Mouse (Mus musculus) hindbrain, embryonic 15.5 days (tissue): ENCODE data around the gene Apoa2. TPM values are rescaled to one million over a fixed set of nuclear protein-coding genes. Genes with fewer than 3 reads are reported as not detected.

Source experiments
- ATAC-seq: fragments of 200-750 bp; cut with Nextera tagmentation; 2 replicates; pipeline ENCODE4 v1.8.0; 2017; ENCODE audit warnings: low read depth, moderate number of reproducible peaks, moderate TSS enrichment; ENCODE audit not compliant: low FRiP score
- H3K27ac ChIP-seq: fragments of 300-500 bp; sonication (generic); replicated peaks from 2 replicates; pipeline ENCODE4 v1.5.1; 2015; ENCODE audit warnings: mild to moderate bottlenecking, inconsistent platforms
- H3K27me3 ChIP-seq: fragments of 300-500 bp; sonication (generic); 2 replicates; pipeline ENCODE4 v1.6.1; 2015; ENCODE audit warnings: control low read depth, inconsistent platforms
- H3K36me3 ChIP-seq: fragments of 300-500 bp; sonication (generic); 2 replicates; pipeline ENCODE4 v1.6.1; 2015; ENCODE audit warnings: control low read depth, inconsistent platforms
- H3K4me1 ChIP-seq: fragments of 300-500 bp; sonication (generic); replicated peaks from 2 replicates; pipeline ENCODE4 v1.6.1; 2015; ENCODE audit warnings: control low read depth, inconsistent platforms
- H3K4me2 ChIP-seq: fragments of 300-500 bp; sonication (generic); 2 replicates; pipeline ENCODE4 v1.6.1; 2015; ENCODE audit warnings: moderate library complexity, mild to moderate bottlenecking, inconsistent platforms
- H3K4me3 ChIP-seq: fragments of 300-500 bp; sonication (generic); 2 replicates; pipeline ENCODE4 v1.5.1; 2015; ENCODE audit warnings: mild to moderate bottlenecking, inconsistent platforms
- H3K9ac ChIP-seq: fragments of 300-500 bp; sonication (generic); 2 replicates; pipeline ENCODE4 v1.6.1; 2015; ENCODE audit warnings: inconsistent platforms
- H3K9me3 ChIP-seq: fragments of 300-500 bp; sonication (generic); 2 replicates; pipeline ENCODE4 v1.6.1; 2016; ENCODE audit warnings: control low read depth, inconsistent platforms
- WGBS: fragments of 180-500 bp; shearing (Covaris S2); methylation state at CpG from one replicate; pipeline ENCODE4 v1.1.7; 2015; 5-methylcytosine and 5-hydroxymethylcytosine counted together
- polyA plus RNA-seq: library from polyadenylated mRNA; unstranded; fragments of >200 nt; fragmentation: Nextera tagmentation; extraction: Ambion mirVana; gene quantifications from 2 replicates; pipeline ENCODE4 v1.2.1, GENCODE M21; 2015

The Apoa2 gene
- polyA plus RNA-seq, 1 experiment from 2014 or later = 6.0 TPM

- 4% methylated on average over 18 of the region's 18 CpGs for WGBS
Measured at GRCm38 (mm10) chr1:171193093-171193840, 31.6 kb upstream of the Apoa2 start.

GRCm38 (mm10) chr1:171193911-171194830 lies 30.7 kb upstream of the Apoa2 start:
- Histone ChIP-seq H3K27me3 (peaks cover 37% of the 10 kb centered on the region), H3K36me3 (no peaks in the 10 kb centered on the region), H3K4me1 (peaks cover 42% of the 10 kb centered on the region), H3K4me2 (peak overlapping the region; percentile 97), H3K9ac (no peak overlapping the region), H3K4me3 (peak overlapping the region; percentile 31; the same call in 1 of the 2 replicates), H3K27ac (no peak overlapping the region), H3K9me3 (no peaks in the 10 kb centered on the region)
- no peak for ATAC-seq
- WGBS = 23% methylated on average over 11 of the region's 11 CpGs

More at GRCm38 (mm10) chr1:171193093-171193840, 31.6 kb upstream of the Apoa2 start:
- Histone ChIP-seq H3K4me1 (peaks cover 49% of the 10 kb centered on the region), H3K4me2 (peak overlapping the region; percentile 97), H3K27me3 (peaks cover 34% of the 10 kb centered on the region), H3K4me3 (peak overlapping the region; percentile 31), H3K27ac (peak overlapping the region; percentile 39; the same call in 1 of the 2 replicates), H3K9me3 (no peaks in the 10 kb centered on the region), H3K36me3 (no peaks in the 10 kb centered on the region), H3K9ac (peak overlapping the region; percentile 45)
- ATAC-seq = no peak

- ATAC-seq = no peak
Measured at GRCm38 (mm10) chr1:171195046-171195822, 29.6 kb upstream of the Apoa2 start.

GRCm38 (mm10) chr1:171195887-171196397 lies 28.9 kb upstream of the Apoa2 start, which contains the start of gene Pcp4l1:
Pcp4l1 (minus strand) TSS chr1:171196268.
- peak within 1 kb of the TSS; percentile 97 for H3K4me2 ChIP-seq
- H3K27me3 ChIP-seq = peaks cover 37% of the 10 kb centered on the region
- peaks cover 35% of the 10 kb centered on the region for H3K4me1 ChIP-seq
- WGBS = under 1% methylated on average over 33 of the region's 33 CpGs
- no peaks in the 10 kb centered on the region for H3K36me3 ChIP-seq
- no peak within 1 kb of the TSS for H3K27ac ChIP-seq
- ATAC-seq = peak; percentile 82
- H3K9ac ChIP-seq = peak within 1 kb of the TSS; percentile 55
- H3K9me3 ChIP-seq = no peaks in the 10 kb centered on the region
- peak within 1 kb of the TSS; percentile 61 for H3K4me3 ChIP-seq

More at GRCm38 (mm10) chr1:171195046-171195822, 29.6 kb upstream of the Apoa2 start:
- Histone ChIP-seq H3K9ac (peak overlapping the region; percentile 55), H3K9me3 (no peaks in the 10 kb centered on the region), H3K27me3 (peaks cover 37% of the 10 kb centered on the region), H3K4me2 (peak overlapping the region; percentile 97), H3K4me3 (peak overlapping the region; percentile 61), H3K36me3 (no peaks in the 10 kb centered on the region), H3K27ac (no peak overlapping the region), H3K4me1 (peaks cover 35% of the 10 kb centered on the region)
- 6% methylated on average over 20 of the region's 20 CpGs for WGBS

GRCm38 (mm10) chr1:171199532-171199931 lies 25.3 kb upstream of the Apoa2 start:
- Histone ChIP-seq H3K27me3 (peaks cover 31% of the 10 kb centered on the region), H3K4me3 (no peak overlapping the region), H3K9ac (no peak overlapping the region), H3K4me2 (no peak overlapping the region), H3K4me1 (peaks cover 16% of the 10 kb centered on the region), H3K27ac (no peak overlapping the region), H3K9me3 (no peaks in the 10 kb centered on the region), H3K36me3 (no peaks in the 10 kb centered on the region)
- ATAC-seq = no peak
- 64% methylated on average over 1 of the region's 1 CpGs for WGBS

- WGBS = 97% methylated on average over 1 of the region's 1 CpGs
- H3K4me1 ChIP-seq = peaks cover 6% of the 10 kb centered on the region
- ATAC-seq = no peak
- no peak overlapping the region for H3K9ac ChIP-seq
- H3K27me3 ChIP-seq = peaks cover 22% of the 10 kb centered on the region
- no peaks in the 10 kb centered on the region for H3K36me3 ChIP-seq
- H3K9me3 ChIP-seq = no peaks in the 10 kb centered on the region
- H3K4me3 ChIP-seq = no peak overlapping the region
- H3K4me2 ChIP-seq = no peak overlapping the region
- H3K27ac ChIP-seq = no peak overlapping the region
Measured at GRCm38 (mm10) chr1:171200769-171201168, 24.1 kb upstream of the Apoa2 start.

GRCm38 (mm10) chr1:171203471-171204248 lies 21.2 kb upstream of the Apoa2 start:
- Histone ChIP-seq H3K36me3 (no peaks in the 10 kb centered on the region), H3K4me2 (no peak overlapping the region), H3K9me3 (no peaks in the 10 kb centered on the region), H3K4me3 (no peak overlapping the region), H3K27me3 (0 out of 2 replicates have a peak, but pooled peaks cover 2% of the 10 kb centered on the region), H3K4me1 (no peaks in the 10 kb centered on the region), H3K27ac (no peak overlapping the region), H3K9ac (no peak overlapping the region)
- no peak for ATAC-seq
- 62% methylated on average over 10 of the region's 11 CpGs for WGBS

GRCm38 (mm10) chr1:171204249-171204644 lies 20.6 kb upstream of the Apoa2 start:
- 67% methylated on average over 7 of the region's 7 CpGs for WGBS
- Histone ChIP-seq H3K27me3 (no peaks in the 10 kb centered on the region), H3K27ac (no peak overlapping the region), H3K4me3 (no peak overlapping the region), H3K4me1 (no peaks in the 10 kb centered on the region), H3K36me3 (no peaks in the 10 kb centered on the region), H3K9ac (no peak overlapping the region), H3K9me3 (no peaks in the 10 kb centered on the region), H3K4me2 (no peak overlapping the region)
- no peak for ATAC-seq

GRCm38 (mm10) chr1:171205704-171206493 lies 19.0 kb upstream of the Apoa2 start:
- Histone ChIP-seq H3K36me3 (no peaks in the 10 kb centered on the region), H3K27ac (no peak overlapping the region), H3K4me2 (no peak overlapping the region), H3K4me1 (no peaks in the 10 kb centered on the region), H3K4me3 (no peak overlapping the region), H3K9ac (no peak overlapping the region), H3K9me3 (no peaks in the 10 kb centered on the region), H3K27me3 (no peaks in the 10 kb centered on the region)
- no peak for ATAC-seq
- WGBS = 50% methylated on average over 6 of the region's 6 CpGs

- no peaks in the 10 kb centered on the region for H3K27me3 ChIP-seq
- H3K9ac ChIP-seq = no peak overlapping the region
- ATAC-seq = no peak
- H3K9me3 ChIP-seq = no peaks in the 10 kb centered on the region
- no peak overlapping the region for H3K4me3 ChIP-seq
- WGBS = 28% methylated on average over 4 of the region's 4 CpGs
- no peak overlapping the region for H3K4me2 ChIP-seq
- H3K27ac ChIP-seq = no peak overlapping the region
- no peaks in the 10 kb centered on the region for H3K4me1 ChIP-seq
- H3K36me3 ChIP-seq = no peaks in the 10 kb centered on the region
Measured at GRCm38 (mm10) chr1:171209409-171209808, 15.4 kb upstream of the Apoa2 start.
